Mouse (Mus musculus) c-Kit-negative CD71-positive TER-119-positive erythroid progenitor cells, embryonic 14.5 days (primary cell): ENCODE results near the gene Dennd6b.
A peak's percentile ranks its signal among the peaks of the same experiment; 100 is the strongest.

ENCODE experiments used
- DNase-seq: peaks from one replicate; pipeline ENCODE4 v3.0.0-alpha.2; 2013; ENCODE audit warnings: low read depth, low spot score

Gene Dennd6b

DNA sequence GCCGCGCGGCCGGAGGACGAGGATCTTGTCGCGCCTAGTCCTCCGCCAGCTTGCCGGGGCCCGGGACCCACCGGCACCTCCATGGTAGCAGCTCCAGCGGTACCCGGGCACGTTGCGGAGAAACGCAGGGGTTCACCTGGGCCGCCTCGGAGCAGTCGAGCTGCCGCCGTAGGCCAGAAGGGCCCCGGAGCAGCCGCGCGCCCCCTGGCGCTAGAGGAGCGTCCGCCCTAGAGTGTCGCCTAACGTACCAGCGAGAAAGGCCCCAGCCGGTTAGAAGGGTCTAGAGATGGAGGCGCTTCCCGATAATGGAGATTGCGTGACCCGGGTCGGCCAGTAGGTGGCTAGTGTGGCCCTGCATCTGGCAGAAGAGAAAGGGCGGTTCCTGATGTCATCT is at the start of gene Dennd6b:
Dennd6b (minus strand) TSS at position 184 of the 394 bp plus-strand sequence.
- DNase-seq, result peak; percentile 93

- no peak for DNase-seq
These were observed 44.7 kb upstream of the Dennd6b start for GRCm38 (mm10) chr15:89241025-89241424.

- no peak for DNase-seq
These were observed 43.6 kb upstream of the Dennd6b start for GRCm38 (mm10) chr15:89239751-89240392.

GRCm38 (mm10) chr15:89234052-89234451 is 37.8 kb upstream of the Dennd6b start:
- DNase-seq, result no peak

- no peak for DNase-seq
These were observed 37.3 kb upstream of the Dennd6b start for GRCm38 (mm10) chr15:89233586-89233985.

- DNase-seq, result no peak
These were observed 19.4 kb upstream of the Dennd6b start for GRCm38 (mm10) chr15:89215611-89216233.

DNA sequence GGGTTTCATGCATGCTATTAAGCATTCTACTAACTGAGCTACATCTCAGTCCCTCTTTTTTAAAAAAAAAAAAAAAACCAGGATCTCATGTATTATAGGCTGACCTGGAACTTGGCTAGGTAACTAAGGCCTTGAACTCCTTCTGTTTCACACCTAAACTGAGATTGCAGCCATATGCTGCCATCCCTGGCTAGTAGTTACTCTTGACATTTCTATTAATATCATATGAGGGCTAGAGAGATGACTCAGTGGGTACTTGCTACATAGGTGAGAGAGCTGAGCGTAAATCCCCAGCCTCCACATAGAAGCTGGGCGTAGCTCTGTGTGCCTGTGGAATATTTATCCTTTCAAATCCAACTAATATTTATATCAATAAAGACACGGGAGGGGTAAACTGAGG is 18.7 kb upstream of the Dennd6b start:
- no peak for DNase-seq

GRCm38 (mm10) chr15:89213517-89213916 is 17.2 kb upstream of the Dennd6b start:
- no peak for DNase-seq

GRCm38 (mm10) chr15:89212495-89212894 is 16.2 kb upstream of the Dennd6b start:
- DNase-seq, result no peak

DNA sequence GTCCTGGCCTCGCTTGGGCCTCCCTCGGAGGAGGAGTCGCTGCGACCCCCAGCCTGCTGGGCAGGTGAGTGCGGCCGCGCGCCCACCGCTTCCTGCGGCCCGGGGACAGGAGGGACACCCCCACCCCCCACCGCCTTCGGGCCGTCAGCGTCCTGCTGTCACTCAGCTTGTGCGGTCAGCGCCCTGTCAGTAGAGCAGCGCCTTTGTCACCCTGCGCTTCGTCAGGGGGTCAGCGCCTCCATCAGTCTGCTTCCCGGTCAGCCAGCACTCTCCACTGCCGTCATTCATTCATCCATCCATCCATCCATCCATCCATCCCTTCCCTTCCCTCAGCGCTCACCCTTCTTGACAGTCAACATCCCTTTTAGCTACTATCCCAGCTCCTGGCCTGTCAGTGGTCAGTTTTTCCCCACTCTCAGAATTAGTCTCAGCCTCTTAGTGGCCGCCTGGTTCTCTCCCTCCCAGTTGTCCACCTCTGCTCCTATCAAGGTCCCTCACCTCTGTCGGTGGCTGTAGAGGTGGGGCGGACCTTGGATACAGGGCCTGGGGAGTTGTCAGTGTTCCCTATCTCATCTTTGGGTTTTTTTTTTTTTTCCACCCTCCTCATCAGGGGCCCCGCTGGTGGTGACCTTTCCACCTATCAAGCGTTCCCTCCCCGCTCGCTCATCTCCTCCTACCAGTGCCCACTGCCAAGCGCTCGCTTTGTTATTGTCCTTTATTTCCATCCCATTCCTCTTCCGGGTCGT is 15.6 kb upstream of the Dennd6b start:
- peak; percentile 54 for DNase-seq

DNA sequence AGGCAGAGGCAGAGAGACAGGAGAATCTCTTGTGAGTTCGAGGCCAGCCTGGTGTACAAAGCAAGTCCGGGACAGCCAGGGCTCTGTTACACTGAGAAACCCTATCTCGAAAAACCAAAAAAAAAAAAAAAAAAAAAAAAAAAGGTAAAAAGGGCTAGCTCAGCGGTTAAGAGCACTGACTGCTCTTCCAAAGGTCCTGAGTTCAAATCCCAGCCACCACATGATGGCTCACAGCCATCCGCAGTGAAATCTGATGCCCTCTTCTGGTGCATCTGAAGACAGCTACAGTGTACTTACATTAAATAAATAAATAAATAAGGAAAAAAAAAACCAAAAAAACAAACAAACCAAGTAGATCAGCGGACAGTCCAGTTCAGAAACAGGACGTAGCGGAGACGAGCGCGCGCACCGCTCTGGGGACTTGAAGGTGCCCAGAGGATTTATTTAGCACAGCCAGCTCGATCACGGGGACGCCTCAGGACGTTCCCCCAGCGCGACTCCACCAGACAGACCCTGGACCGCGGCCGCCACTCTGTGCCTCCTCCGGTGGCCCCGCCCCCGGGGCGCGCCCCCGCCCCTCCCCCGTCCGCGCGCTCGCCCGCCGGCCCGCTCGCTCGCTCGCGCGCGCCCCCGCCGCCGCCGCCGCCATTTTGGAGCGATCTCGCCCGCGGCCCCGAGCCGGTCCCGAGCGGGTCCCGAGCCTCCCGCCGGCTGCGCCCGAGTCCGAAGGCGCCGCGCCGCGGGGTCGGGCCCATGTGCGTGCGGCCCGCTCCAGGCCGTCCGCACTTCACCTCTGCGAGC is 14.8 kb upstream of the Dennd6b start, which contains the start of gene Ppp6r2:
Ppp6r2 (plus strand) TSS at position 639 of the 801 bp plus-strand sequence.
- DNase-seq, result peak; percentile 60

DNA sequence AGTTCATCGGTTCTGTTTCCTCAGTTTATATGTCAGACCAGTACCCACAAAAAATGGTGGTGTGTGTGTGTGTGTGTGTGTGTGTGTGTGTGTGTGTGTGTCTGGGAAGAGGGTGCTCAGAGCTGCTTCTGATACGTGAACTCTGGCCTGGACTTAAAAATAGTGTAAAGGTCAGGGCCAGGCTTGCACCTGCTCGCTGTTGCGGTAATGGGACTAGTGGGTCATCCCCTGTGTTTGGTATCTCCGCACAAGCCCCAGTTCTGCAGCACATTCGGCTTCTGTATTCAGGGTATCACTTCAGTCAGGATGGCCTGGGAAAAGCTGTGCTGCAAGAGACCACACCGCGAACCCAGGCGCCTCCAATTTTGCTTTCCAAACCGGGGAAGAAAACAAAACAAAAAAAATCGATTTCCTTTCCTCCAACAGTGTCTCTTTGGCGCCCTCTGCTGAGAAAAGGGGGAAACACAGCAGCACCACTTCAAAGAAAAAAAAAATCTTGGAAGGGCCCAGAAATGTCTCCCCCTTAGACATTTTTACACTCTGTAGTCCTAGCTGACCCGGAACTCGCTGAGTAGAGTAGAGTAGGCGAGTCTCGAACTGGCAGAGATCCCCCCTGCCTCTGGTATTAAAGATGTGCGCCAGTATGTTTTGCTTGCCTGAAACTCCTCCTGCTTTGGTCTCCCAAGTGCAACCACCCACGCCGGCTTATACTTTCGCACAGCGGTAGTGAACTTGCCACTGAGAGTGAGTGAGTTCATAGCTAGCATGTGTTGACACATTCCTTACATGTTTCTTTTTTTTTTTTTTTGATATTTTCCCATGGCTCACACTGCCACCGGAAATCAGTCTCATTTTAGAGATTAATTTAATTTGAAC is 13.8 kb upstream of the Dennd6b start:
- peak; percentile 78 for DNase-seq

DNA sequence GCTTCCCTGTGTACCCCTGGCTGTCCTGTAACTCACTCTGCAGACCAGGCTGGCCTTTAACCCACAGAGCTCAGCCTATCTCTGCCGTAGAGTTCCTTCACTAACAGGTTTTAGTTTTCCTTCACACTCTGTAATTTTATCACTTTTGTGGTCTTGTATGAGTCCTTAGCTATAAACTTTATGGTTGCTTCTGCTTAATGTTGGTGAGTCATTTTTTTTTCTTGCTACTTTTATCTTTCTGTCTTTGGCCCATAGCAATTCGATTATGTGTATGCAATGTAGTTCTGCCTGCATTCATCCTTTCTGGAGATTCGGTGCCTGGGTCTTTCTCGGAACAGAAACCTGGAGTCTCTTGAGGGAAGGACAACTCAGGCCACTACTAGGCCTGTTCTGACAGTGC is 11.2 kb upstream of the Dennd6b start:
- no peak for DNase-seq

DNA sequence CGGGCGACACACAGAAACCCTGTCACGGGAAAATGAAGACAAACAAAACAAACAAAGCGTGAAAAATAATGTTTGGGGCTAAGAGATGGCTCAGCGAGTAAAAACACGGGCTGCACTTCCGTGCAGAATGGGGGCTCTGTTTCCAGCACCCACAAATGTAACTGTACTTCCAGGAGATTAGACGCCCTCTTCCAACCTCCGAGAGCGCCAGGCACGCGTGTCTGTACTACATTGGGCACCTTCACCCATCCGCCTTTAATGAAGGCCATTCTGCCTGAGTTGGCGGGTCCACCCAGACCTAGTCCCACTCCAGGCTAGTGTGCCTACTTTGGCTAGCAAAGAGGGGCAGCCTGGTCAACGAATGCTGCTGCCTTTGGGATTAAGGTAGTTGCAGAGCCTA is 760 bp upstream of the Dennd6b start:
- no peak for DNase-seq

DNA sequence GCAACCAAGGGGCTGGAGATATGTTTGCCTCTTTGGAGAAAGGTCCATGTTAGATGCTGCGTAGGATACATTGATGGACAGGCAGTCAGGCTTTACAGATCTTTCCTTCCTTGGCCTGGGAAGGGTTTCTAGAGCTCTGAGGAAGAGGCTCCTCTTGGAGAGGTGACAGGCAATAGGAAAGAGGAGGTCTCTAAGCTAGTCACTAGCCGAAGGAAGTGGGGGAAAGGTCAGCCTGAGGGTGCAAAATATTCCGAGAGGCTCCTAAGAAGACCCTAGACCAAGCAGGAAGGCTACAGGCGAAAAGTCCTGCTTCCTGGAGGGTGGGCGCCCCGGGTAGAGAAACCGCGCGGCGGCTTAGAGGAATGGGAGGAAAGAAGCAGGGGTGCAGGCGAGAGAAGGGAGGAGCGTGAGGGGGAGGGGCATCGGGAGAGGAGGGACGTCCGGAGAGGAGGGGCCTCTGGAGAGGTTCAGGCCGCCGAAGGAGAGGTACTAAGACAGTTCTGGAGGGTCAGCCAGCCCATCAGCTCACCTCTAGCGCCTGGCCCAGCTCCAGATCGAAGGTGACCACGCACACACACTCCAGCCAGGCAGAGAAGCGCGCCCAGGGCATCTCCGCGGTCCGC is 495 bp downstream of the Dennd6b start:
- DNase-seq, result peak; percentile 73

- no peak for DNase-seq
These were observed 1.0 kb downstream of the Dennd6b start for GRCm38 (mm10) chr15:89195261-89195681.

DNA sequence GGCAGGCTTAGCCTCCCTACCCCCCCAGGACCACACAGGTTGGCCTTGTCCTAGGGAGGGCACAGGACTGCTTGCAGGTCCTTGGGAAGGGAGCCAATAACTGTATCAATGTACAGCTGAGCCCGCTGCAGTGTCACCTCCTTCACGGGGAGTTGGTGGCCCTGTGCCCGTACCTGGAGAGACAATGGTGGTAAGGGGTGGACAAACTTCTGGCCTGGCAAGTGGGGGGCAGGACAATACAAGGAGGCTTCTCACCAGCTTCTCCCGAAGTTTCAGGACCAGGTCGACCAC is 11.4 kb downstream of the Dennd6b start:
- DNase-seq, result no peak

DNA sequence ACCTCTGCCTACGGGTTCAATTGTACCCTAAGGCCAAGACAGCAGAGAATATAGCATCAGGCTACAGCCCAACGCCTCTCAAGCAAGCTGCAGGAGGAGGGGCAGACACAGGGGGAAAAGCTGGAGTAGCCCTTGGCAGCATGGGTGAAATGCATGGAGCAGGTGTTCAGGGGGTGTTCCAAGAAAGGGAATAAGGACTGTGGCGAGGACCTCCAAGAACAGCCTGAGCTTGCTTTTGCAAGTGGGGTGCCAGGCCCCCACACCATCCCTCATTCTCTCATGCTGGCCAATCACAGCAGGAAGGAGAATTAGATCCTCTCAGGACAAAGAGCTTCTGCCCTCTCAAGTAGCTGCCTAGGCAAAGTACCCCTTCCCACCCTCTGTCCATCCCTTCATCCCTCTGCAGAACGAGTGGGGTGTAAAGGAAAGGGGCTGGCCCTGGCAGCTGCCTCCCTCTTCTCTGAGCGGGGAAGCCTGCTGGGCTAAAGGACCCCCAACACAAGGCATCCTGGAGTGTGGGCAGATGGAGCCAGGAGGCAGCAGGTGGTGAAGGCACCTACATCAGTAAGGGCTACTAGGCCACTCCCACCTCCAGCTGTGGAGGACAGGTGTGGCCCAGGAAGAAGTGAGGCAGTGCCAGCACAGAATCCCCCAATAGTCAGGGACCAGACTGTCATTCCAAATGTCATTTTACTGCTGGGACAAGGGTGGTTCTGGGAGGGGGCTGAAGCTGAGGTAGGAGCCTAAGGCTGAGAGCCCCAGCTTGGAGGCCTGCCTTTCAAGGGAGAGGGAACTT is 12.0 kb downstream of the Dennd6b start:
- no peak for DNase-seq

DNA sequence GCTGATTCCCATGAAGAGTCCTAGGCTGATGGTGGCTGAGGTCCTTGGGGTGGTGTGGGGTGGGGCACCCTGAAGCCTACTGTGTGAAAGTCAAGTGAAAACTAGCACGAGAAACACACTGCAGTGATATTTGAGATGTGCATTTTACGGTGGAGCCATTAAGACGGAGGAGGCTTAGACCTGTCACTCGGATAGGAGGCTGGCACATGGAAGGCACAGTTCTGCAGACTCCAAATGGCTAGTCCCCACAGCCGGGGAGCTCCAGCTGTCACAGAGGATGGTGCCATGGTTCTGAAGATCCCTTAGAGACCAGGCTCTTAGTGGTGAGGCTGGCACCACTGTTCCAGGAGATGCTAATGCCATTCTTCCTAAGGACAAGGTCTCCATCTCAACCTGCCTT is 13.5 kb downstream of the Dennd6b start:
- DNase-seq, result no peak

- no peak for DNase-seq
These were observed 14.0 kb downstream of the Dennd6b start for GRCm38 (mm10) chr15:89182328-89182741.
